Mouse (Mus musculus): Measurements from ENCODE around the gene Sufu. TPM values are rescaled to one million over a fixed set of nuclear protein-coding genes. Genes with fewer than 3 reads are reported as not detected.

The Sufu gene
- polyA plus RNA-seq, 1 experiment: 24.2 TPM

DNA sequence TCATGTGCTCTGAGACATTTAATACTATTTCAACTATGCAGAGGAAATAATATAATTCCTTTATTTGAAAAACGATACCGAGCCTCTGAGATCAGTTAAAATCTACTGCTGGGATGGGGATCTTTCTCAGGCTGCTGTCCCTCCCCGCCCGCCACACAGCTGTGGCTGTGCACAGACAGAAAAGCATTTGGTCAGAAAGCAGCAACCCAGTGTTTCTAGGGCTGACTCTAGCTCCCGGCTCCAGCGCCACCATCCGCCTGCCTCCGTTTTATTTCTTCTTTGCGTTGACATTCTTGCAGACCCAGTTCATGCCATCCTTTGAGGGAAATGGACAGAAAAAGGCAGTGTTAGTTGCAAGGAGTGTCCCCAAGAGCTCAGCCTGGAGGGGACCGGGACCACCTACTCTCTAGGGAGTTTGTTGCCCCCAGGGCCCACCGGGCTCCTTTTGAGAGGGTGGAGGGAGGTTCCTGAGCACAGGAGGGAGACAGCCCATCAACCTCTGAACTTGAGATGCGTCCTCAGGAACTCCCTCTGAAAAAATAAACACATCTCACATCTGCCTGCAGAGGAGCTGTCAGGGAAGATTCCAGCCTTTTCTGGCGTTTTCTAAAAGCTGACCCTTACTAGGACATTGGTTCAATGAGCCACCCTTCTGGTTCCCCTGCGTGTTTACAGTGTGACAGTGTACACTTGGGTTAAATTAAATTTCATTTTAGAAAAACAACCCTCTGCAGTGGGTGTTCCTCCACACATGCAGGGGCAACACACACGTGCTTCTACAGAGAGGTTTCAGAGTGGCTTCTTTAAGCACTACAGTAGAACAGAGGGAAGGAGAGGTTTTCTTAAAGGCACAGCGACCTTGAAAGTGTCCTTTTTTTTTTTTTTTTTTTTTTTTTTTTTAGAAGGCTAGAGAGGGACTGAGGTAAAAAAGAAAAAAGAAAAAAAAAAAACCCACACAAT lies 134.7 kb downstream of the Sufu start:
- no peak for DNase-seq (ENCODE audit: low read depth)

DNA sequence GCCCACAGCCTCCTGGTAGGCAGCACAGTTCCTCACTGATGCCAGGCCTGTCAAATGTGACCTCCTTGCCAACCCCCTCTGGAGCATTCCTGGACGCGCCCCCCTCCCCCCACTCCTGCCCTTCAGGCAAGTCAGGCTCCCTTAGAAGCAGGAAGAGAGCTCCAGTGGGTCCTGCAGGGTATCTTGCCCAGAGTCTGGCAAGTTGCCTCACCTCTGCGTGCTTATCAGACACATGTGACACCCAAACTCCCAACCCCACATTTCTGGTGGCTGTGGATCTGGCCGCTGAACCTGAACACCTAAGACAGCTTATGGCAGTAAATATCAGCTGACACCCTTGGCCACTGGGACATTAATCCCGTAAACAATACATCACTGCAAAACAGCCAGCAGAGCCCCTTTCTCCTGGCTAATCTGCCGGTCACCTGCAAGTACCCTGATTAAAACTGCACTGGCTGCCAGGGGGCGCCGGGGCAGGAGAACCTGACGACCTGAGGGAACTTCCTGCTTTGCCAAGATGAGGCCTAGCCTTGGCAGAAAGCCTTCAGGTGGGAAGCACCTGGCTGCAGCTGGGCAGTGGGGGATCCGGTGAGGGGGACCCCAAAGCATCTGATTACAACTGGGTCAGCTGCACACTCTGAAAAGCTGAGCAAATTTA lies 135.5 kb downstream of the Sufu start:
- DNase-seq (ENCODE audit: low read depth): no peak

DNA sequence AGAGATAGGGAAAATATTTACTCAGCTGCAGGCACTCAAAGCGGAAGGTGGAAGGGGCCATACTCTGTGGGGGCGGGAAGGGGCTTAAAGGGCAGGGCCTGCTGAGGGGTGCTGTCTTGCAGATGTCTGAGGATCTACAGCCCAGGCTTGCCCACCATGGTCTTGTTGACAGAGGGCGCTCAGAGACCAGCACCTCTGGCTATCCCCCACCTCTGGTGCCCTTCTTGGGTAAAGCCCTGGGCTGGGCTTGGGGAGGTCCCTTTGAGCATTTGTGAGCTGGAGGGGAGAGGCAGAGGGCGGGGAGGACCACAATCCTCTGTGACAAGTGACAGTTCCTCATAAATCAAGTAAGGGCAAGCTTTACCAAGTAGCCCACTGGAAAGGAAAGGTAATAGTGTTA lies 136.4 kb downstream of the Sufu start:
- no peak for DNase-seq (ENCODE audit: low read depth)

DNA sequence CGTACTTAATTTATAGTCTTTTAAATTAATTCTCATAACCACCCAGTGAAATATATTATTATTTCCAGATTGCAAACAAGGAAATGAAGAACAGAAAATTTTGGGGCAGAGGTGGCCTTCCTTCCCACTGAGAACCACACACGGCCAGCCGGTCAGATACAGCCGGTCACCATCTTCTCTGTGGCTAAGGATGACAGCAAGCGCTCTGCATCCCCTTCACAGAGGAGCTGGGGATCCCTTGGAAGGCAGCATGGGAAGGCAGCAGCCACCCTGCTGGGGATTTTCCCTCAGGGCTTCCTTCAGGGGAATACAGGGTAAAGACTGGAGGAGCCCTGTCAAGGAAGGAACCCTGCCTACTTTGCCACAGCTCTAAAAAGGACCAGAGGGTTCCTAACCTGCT lies 136.8 kb downstream of the Sufu start:
- DNase-seq (ENCODE audit: low read depth): no peak

DNA sequence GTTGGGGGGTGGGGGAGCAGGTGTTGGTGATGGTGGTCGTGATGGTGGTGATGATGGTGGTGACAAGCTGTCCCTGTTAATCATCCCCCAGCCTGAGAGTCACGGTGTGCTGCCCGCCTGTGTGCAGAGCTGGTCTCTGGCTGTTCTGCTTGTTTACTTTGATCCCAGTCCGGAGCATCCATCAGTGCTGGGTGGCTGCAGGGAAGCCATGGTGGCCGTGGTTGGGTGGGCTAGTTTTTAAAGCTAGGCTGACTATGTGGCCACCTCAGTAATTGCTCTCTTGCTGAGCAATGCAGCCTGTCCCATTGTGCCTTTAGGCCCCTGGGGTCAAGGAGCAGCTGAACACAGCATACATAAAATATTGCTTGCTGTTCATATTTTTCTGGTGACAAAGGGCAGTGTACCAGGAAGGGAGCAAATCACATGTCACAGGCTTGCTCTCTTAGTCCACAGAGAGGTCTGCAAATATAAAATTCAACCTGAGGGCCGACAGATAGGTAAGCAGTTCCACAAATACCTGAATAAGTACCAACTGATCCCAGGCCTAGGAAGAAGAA lies 137.9 kb downstream of the Sufu start:
- DNase-seq (ENCODE audit: low read depth): no peak

DNA sequence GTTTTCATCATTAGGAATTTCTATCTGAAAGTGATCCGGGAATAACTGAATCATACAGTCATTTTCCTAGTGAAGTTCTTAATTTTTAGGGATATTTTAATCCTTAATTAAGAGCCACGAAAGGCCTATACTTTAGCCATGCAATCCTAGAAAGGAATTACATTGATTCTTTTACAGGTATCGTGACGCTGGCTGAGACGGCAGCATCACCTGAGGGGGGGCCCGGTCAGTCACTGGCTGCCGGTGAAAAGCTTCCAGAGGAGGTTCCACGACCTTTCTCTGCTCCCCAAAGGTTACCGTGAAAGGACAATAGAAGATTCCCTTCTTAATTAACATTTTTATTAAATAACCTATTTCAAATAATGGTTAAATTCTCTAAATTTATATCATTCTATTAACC lies 140.7 kb downstream of the Sufu start:
- DNase-seq (ENCODE audit: low read depth): no peak

DNA sequence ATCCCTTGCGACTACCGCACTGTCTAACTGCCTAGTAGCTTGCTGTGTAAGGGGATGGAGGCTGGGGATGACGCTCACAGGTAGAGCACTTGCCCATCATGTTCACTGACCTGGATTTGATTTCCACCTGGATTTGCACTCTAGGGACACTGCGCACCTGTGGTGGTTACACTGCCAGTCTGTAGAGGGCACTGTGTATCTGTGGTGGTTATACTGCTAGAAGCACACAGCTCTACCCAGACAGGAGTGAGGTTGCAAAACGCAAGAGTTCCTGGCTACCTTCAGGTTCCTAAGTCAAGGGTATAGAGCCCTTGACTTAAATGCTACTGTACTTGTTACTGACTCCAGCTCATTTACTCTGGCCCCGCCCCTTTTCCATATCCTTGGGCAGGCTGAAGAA lies 141.5 kb downstream of the Sufu start:
- no peak for DNase-seq (ENCODE audit: low read depth)

Other genes starting within 250 kb of the Sufu start
- 0.19 TPM in 1 of 2 replicates, not detected in the other for gene Pitx3, start 248.6 kb upstream of the Sufu start, polyA plus RNA-seq (2012; rRNA removed)
- gene Gbf1, start 244.4 kb upstream of the Sufu start, polyA plus RNA-seq (2012; rRNA removed): 71.0 and 81.8 TPM in 2 replicates
- 28.8 and 33.4 TPM in 2 replicates for gene Nfkb2, start 92.6 kb upstream of the Sufu start, polyA plus RNA-seq (2012; rRNA removed)
- 10.3 and 11.1 TPM in 2 replicates for gene Psd, start 69.7 kb upstream of the Sufu start, polyA plus RNA-seq (2012; rRNA removed)
- 17.4 and 18.3 TPM in 2 replicates for gene Fbxl15, start 68.7 kb upstream of the Sufu start, polyA plus RNA-seq (2012; rRNA removed)
- 76.6 and 81.1 TPM in 2 replicates for gene Cuedc2, start 58.2 kb upstream of the Sufu start, polyA plus RNA-seq (2012; rRNA removed)
- 17.7 and 28.6 TPM in 2 replicates for gene Mfsd13a, start 55.8 kb upstream of the Sufu start, polyA plus RNA-seq (2012; rRNA removed)
- gene 2310034G01Rik, start 46.6 kb upstream of the Sufu start, polyA plus RNA-seq (2012; rRNA removed): 4.1 and 4.5 TPM in 2 replicates
- gene Actr1a, start 1.1 kb upstream of the Sufu start, polyA plus RNA-seq (2012; rRNA removed): 108 and 126 TPM in 2 replicates
- gene Trim8, start 104.8 kb downstream of the Sufu start, polyA plus RNA-seq (2012; rRNA removed): 22.4 and 36.0 TPM in 2 replicates
- 31.8 and 38.1 TPM in 2 replicates for gene Arl3, start 176.3 kb downstream of the Sufu start, polyA plus RNA-seq (2012; rRNA removed)
- 8.1 and 8.5 TPM in 2 replicates for gene Sfxn2, start 176.5 kb downstream of the Sufu start, polyA plus RNA-seq (2012; rRNA removed)
- 104 and 142 TPM in 2 replicates for gene Wbp1l, start 202.2 kb downstream of the Sufu start, polyA plus RNA-seq (2012; rRNA removed)